Mouse (Mus musculus): ENCODE measurements around the gene Ggt5. TPM values are rescaled to one million over a fixed set of nuclear protein-coding genes. Genes with fewer than 3 reads are reported as not detected.

Gene Ggt5
- polyA plus RNA-seq, 1 experiment from 2014 or later, result 1.6 TPM

DNA sequence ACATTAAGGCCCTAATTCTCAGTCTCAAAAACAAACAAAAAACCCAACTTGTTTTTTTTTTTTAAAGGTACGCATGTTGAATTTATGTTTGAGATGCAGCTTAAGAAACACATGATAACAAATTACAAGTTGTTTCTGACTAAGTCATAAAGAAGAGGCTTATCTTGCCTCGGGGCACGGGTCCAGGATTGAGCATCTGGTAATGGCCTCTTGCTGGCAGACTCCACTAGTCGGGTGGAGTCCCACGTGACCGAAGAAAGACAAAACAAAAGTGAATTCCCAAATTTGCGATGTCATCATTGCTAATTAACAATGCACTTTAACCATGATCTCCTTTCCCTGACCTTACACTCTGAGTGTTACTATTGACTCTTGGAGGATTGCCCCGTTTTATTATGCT lies 6.8 kb downstream of the Ggt5 start:
- 89% methylated on average over 8 of the region's 8 CpGs for WGBS
- no peak overlapping the region for H3K27ac ChIP-seq
- H3K4me1 ChIP-seq, result no peaks in the 10 kb centered on the region
- H3K9ac ChIP-seq, result no peak overlapping the region
- no peaks in the 10 kb centered on the region for H3K27me3 ChIP-seq (replicated peaks)
- H3K4me3 ChIP-seq, result no peak overlapping the region
- ATAC-seq (ENCODE audit: low FRiP score, low read depth), result no peak
- no peak overlapping the region for H3K4me2 ChIP-seq (replicated peaks)
- no peaks in the 10 kb centered on the region for H3K36me3 ChIP-seq
- peaks cover 12% of the 10 kb centered on the region; the same call in 1 of the 2 replicates for H3K9me3 ChIP-seq

DNA sequence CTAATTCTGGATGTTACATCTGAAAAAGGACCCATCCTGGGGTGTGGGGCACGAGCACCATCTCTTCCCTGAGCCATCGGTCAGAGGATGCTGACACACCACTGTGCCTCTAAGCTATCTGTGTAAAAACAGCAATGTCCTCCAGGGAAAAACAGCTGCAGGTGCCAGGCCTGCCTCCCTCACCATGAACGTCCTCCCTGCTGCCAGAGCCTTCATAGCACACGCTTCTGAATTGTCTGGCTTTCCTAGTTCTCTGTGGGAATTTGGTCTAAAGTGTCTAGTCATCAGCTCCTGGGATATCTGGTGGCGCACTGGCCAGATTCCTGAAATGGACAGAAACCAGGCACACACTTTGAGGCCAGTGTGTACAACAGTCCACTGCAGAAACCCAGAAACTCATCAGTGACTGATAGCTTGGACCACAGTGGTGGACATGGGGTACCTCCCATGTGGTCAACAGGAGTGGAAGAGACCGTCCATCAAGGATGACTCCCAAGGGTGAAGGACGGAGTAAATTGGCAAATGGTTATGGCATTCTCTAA lies 11.1 kb downstream of the Ggt5 start:
- no peak for ATAC-seq (ENCODE audit: low FRiP score, low read depth)
- WGBS, result 83% methylated on average over 7 of the region's 7 CpGs

DNA sequence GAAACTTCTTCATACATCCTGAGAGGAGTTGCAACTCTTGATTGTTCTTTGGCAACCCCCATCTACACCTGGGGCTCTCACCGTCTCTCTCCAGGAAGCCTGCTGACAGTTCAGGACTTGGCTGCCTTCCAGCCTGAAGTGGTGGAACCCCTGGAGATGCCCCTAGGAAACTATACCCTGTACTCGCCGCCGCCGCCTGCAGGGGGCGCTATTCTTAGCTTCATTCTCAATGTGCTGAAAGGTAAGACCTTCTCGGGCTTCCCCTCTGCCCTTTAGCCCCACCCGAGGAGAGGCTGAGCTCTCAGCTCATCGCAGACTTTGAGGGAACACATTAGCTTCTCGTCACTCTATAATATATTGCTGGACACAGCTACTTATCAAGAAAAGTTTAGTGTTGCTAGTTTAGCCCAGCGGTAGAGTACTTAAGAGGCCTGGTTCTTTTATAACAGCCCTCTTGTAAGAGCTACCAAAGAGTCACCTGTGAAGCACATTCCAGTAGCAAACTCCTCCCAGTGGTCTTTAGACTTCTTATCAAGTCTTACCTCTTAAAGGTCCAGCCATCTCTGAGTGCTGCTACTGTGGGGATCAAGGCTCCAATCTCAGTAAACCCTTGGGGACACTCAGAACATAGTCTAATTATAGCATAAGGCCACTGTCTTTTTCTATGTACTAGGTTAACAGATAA lies 16.2 kb downstream of the Ggt5 start:
- Histone ChIP-seq H3K9ac (no peak overlapping the region), H3K36me3 (no peaks in the 10 kb centered on the region), H3K4me2 (replicated peaks) (no peak overlapping the region), H3K4me3 (no peak overlapping the region), H3K27ac (no peak overlapping the region), H3K9me3 (no peaks in the 10 kb centered on the region), H3K4me1 (no peaks in the 10 kb centered on the region), H3K27me3 (replicated peaks) (no peaks in the 10 kb centered on the region)
- no peak for ATAC-seq (ENCODE audit: low FRiP score, low read depth)
- 44% methylated on average over 11 of the region's 11 CpGs for WGBS

More for the DNA sequence above, 11.1 kb downstream of the Ggt5 start:
- Histone ChIP-seq H3K4me1 (no peaks in the 10 kb centered on the region), H3K4me2 (replicated peaks) (no peak overlapping the region), H3K9ac (no peak overlapping the region), H3K9me3 (peaks cover 12% of the 10 kb centered on the region; the same call in 1 of the 2 replicates), H3K27ac (no peak overlapping the region), H3K4me3 (no peak overlapping the region), H3K36me3 (no peaks in the 10 kb centered on the region), H3K27me3 (replicated peaks) (no peaks in the 10 kb centered on the region)

DNA sequence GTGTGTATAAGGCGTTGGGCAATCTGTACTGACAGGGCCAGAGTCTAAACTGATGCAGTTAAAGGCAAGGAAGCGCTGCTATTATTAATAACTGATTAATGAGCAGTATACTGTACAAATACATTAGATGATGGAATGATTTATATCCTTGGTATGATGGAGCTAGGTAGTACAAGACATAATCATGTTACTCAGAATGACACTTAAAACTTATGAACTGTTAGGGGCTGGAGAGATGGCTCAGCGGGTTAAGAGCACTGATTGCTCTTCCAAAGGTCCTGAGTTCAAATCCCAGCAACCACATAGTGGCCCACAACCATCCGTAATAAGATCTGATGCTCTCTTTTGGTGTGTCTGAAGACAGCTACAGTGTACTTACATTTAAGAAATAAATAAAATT lies 18.1 kb downstream of the Ggt5 start:
- Histone ChIP-seq H3K4me3 (no peak overlapping the region), H3K9me3 (no peaks in the 10 kb centered on the region), H3K4me2 (replicated peaks) (no peak overlapping the region), H3K27me3 (replicated peaks) (no peaks in the 10 kb centered on the region), H3K27ac (no peak overlapping the region), H3K4me1 (no peaks in the 10 kb centered on the region), H3K36me3 (no peaks in the 10 kb centered on the region), H3K9ac (no peak overlapping the region)
- ATAC-seq (ENCODE audit: low FRiP score, low read depth), result no peak
- WGBS, result 85% methylated on average over 4 of the region's 4 CpGs

DNA sequence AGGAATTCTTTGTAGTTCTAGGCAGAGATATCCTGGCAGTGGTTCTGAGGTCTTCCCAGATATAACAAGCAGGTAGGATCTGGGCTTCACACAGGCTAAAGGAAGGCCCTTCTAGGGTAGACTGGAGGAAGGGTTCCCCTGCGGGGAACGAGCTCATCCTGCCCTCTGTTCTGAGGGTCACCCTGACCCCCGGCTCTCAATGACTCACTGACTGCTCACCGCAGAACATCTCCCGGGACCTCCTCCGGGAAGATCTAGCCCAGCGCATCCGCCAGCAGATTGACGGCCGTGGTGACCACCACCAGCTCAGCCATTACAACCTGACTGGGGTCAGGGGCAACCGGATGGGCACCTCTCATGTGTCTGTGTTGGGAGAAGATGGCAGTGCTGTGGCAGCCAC lies 19.8 kb downstream of the Ggt5 start:
- no peaks in the 10 kb centered on the region for H3K9me3 ChIP-seq
- H3K27ac ChIP-seq, result no peak overlapping the region
- no peak overlapping the region for H3K4me2 ChIP-seq (replicated peaks)
- 90% methylated on average over 11 of the region's 11 CpGs for WGBS
- H3K27me3 ChIP-seq (replicated peaks), result no peaks in the 10 kb centered on the region
- no peaks in the 10 kb centered on the region for H3K36me3 ChIP-seq
- H3K4me1 ChIP-seq, result no peaks in the 10 kb centered on the region
- no peak for ATAC-seq (ENCODE audit: low FRiP score, low read depth)
- no peak overlapping the region for H3K9ac ChIP-seq
- no peak overlapping the region for H3K4me3 ChIP-seq

DNA sequence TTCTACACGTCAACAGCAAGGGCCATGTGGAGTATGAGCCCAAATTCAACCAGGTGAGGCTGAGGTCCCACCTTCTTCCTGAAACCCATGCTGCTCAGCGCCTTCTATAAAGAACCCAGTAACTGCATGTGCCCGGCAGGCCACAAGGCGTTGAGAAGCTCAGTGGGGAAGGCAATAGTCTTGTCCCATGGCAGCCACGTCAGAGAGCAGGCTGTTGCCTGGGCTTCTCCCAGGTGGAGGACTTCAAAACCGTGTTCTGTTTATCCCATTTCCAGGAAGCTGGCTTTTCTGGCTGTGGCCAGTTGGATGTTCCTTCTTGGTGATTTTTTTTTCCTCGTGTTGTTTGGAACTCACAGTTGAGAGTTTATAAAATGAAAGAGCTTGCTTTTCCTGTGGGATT lies 21.3 kb downstream of the Ggt5 start:
- H3K27me3 ChIP-seq (replicated peaks), result no peaks in the 10 kb centered on the region
- WGBS, result 68% methylated on average over 7 of the region's 7 CpGs
- no peak overlapping the region for H3K4me3 ChIP-seq
- H3K9me3 ChIP-seq, result no peaks in the 10 kb centered on the region
- no peaks in the 10 kb centered on the region for H3K36me3 ChIP-seq
- H3K9ac ChIP-seq, result no peak overlapping the region
- H3K4me1 ChIP-seq, result no peaks in the 10 kb centered on the region
- no peak overlapping the region for H3K27ac ChIP-seq
- ATAC-seq (ENCODE audit: low FRiP score, low read depth), result no peak
- H3K4me2 ChIP-seq (replicated peaks), result no peak overlapping the region

DNA sequence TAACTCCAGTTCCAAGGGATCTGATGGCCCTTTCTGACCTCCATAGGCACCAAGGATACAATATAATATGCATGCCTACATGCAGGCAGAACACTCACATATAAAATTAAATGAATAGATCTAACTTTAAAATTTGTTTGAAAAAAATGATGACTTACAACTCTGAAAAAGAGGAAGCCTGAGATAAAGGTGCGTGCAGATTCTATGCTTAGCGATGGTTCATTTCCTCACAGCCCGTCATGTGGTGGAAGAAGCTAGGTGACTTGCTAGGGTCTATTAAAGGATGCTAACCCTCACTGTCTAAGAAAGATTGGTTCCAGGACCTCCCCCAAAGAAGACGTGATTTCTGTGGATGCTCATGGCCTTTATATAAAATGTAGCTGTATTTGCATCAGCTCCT lies 26.9 kb downstream of the Ggt5 start:
- Histone ChIP-seq H3K9me3 (no peaks in the 10 kb centered on the region), H3K36me3 (no peaks in the 10 kb centered on the region), H3K4me2 (replicated peaks) (no peak overlapping the region), H3K4me1 (no peaks in the 10 kb centered on the region), H3K9ac (no peak overlapping the region), H3K27me3 (replicated peaks) (no peaks in the 10 kb centered on the region), H3K27ac (no peak overlapping the region), H3K4me3 (no peak overlapping the region)
- 92% methylated on average over 4 of the region's 4 CpGs for WGBS
- ATAC-seq (ENCODE audit: low FRiP score, low read depth), result no peak

DNA sequence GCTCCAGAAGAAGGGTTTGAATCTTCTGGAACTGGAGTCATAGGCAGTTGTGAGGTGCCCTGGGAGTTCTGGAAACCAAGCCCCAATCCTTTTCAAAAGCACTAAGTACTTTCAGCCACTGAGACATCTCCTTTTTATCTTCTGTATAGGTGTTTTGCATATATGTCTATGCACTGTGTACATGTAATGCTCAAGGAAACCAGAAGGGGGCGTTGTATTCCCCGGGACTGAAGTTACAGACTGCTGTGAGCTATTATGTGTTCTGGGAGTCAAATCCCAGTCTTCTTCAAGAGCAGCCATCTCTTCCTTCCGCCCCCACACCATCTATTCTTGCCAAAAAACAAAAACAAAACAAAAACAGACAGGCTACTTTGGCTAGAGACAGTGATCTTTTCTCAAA lies 31.7 kb downstream of the Ggt5 start:
- Histone ChIP-seq H3K27ac (no peak overlapping the region), H3K36me3 (no peaks in the 10 kb centered on the region), H3K4me1 (no peaks in the 10 kb centered on the region), H3K9me3 (no peaks in the 10 kb centered on the region), H3K27me3 (replicated peaks) (no peaks in the 10 kb centered on the region), H3K4me3 (no peak overlapping the region), H3K4me2 (replicated peaks) (no peak overlapping the region), H3K9ac (no peak overlapping the region)
- no peak for ATAC-seq (ENCODE audit: low FRiP score, low read depth)
- 56% methylated on average over 3 of the region's 3 CpGs for WGBS

DNA sequence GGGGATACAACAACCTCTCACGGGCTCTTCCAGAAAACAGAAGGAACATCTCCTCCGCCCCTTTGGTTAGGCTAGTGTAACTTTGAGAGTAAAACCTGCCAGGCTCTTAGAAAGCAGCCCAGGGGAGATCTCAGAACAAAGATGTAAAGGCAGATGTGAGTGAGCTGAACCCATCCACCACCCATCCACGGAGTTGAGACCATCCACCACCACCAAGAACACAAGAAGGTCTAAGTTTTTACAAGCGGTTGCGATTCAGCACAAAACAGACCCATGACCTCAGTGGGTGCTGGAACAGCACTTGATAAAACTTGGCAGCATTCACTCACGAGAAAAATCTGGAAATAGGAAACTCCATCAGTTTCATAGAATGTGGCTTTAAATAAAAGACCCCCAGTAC lies 36.8 kb downstream of the Ggt5 start:
- Histone ChIP-seq H3K4me3 (no peak overlapping the region), H3K27ac (no peak overlapping the region), H3K4me2 (replicated peaks) (no peak overlapping the region), H3K4me1 (no peaks in the 10 kb centered on the region), H3K36me3 (no peaks in the 10 kb centered on the region), H3K9me3 (no peaks in the 10 kb centered on the region), H3K27me3 (replicated peaks) (no peaks in the 10 kb centered on the region), H3K9ac (no peak overlapping the region)
- no peak for ATAC-seq (ENCODE audit: low FRiP score, low read depth)
- WGBS, result 68% methylated on average over 6 of the region's 6 CpGs

DNA sequence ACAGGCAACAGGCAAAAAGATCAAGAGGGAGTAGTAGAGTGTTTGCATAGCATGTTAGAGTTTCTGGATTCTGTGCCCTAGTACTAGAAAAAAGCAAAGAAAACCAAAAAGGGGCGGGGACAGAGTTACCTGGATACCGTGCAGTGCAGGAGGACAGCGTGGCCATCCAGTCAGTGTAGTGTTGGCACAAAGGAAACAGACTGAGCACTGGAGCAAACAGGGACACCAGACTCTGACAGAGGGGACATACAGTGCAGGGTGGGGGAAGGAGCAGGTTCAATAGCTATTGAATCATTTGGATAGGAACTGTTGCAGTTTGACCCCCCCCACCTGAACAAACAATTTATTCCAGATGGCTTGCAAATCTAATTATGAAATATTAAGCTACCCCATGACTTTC lies 37.9 kb downstream of the Ggt5 start:
- no peak for ATAC-seq (ENCODE audit: low FRiP score, low read depth)
- Histone ChIP-seq H3K9ac (no peak overlapping the region), H3K9me3 (no peaks in the 10 kb centered on the region), H3K36me3 (no peaks in the 10 kb centered on the region), H3K4me2 (replicated peaks) (no peak overlapping the region), H3K4me3 (no peak overlapping the region), H3K27ac (no peak overlapping the region), H3K4me1 (no peaks in the 10 kb centered on the region), H3K27me3 (replicated peaks) (no peaks in the 10 kb centered on the region)
- WGBS, result 77% methylated on average over 3 of the region's 3 CpGs

DNA sequence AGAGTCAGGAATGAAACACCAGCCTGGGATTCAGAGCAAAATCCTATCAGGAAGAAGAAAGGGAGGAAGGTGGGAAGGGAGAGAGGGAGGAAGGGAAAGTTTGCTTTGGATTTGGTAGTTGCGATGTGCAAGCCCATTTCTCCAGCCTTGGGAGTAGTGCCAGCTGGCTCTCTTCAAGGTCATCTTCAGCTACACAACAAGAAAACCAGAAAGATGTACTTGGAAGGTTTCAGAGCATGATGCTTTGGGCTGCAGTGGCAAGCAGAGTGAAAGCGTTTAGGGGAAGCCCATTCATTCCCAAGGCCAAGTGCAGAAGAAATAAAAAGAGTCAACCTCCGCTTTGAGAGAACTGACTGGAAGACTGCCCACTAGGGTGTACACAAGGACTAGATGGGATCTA lies 38.4 kb downstream of the Ggt5 start:
- 86% methylated on average over 3 of the region's 3 CpGs for WGBS

DNA sequence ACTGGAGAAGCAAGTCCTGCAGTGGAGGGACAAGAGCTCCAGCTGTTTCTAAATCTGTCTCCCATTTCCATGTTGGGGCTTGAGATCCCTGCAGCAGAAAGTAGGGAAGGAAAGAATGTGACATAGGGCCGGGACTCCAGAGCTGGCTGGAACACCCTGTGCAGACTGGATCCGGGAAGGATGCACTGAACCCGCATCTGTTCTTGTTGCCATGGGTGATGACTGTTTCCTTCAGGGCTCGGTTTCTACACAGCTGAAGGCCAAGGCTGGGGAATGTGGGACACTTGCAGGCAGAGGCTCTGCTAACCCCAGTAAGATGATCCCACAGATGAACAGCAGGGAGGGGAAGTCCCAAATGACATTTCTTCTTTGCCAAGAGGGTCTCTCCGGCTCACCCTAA lies 43.5 kb downstream of the Ggt5 start:
- no peak overlapping the region for H3K9ac ChIP-seq
- no peaks in the 10 kb centered on the region for H3K36me3 ChIP-seq
- no peak overlapping the region for H3K27ac ChIP-seq
- WGBS, result 59% methylated on average over 5 of the region's 5 CpGs
- H3K27me3 ChIP-seq (replicated peaks), result no peaks in the 10 kb centered on the region
- no peak overlapping the region for H3K4me2 ChIP-seq (replicated peaks)
- H3K9me3 ChIP-seq, result no peaks in the 10 kb centered on the region
- H3K4me1 ChIP-seq, result no peaks in the 10 kb centered on the region
- H3K4me3 ChIP-seq, result no peak overlapping the region
- ATAC-seq (ENCODE audit: low FRiP score, low read depth), result no peak

More for the DNA sequence above, 38.4 kb downstream of the Ggt5 start:
- Histone ChIP-seq H3K4me2 (replicated peaks) (no peak overlapping the region), H3K4me3 (no peak overlapping the region), H3K36me3 (no peaks in the 10 kb centered on the region), H3K27ac (no peak overlapping the region), H3K9me3 (no peaks in the 10 kb centered on the region), H3K9ac (no peak overlapping the region), H3K4me1 (no peaks in the 10 kb centered on the region), H3K27me3 (replicated peaks) (no peaks in the 10 kb centered on the region)
- ATAC-seq (ENCODE audit: low FRiP score, low read depth), result no peak

DNA sequence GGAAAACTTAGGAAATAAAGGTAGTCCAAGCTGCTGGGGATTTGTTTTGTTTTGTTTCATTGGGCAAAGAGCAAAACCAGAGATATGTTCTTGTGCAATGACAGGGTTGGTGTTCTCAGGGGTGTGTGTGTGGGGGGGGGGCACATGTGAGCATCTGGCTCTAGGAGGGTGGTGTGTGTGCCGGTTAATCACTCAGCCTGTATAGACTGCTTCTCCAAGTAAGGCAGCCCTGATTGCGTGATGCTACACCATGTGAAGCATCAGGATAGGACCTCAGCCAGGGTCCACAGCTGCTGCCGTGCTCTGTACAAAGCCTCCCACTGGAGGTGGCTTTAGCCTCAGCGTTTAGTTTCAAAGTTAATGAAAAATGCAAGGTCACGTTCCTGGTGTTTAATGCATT lies 43.9 kb downstream of the Ggt5 start:
- Histone ChIP-seq H3K4me1 (no peaks in the 10 kb centered on the region), H3K9ac (no peak overlapping the region), H3K9me3 (no peaks in the 10 kb centered on the region), H3K36me3 (no peaks in the 10 kb centered on the region), H3K27ac (no peak overlapping the region), H3K4me3 (no peak overlapping the region), H3K27me3 (replicated peaks) (no peaks in the 10 kb centered on the region), H3K4me2 (replicated peaks) (no peak overlapping the region)
- ATAC-seq (ENCODE audit: low FRiP score, low read depth), result no peak
- 77% methylated on average over 5 of the region's 5 CpGs for WGBS
